Mouse (Mus musculus) stomach, embryonic 14.5 days (tissue): ENCODE data around the gene Ctnnd2. TPM values are rescaled to one million over a fixed set of nuclear protein-coding genes. Genes with fewer than 3 reads are reported as not detected.

ENCODE experiments used
- ATAC-seq: fragments of 200-750 bp; cut with Nextera tagmentation; 2 replicates; pipeline ENCODE4 v1.8.0; 2017; ENCODE audit warnings: low read depth, moderate TSS enrichment; ENCODE audit not compliant: insufficient number of reproducible peaks, insufficient read depth, low FRiP score
- H3K27ac ChIP-seq: fragments of 300-500 bp; sonication (generic); 2 replicates; pipeline ENCODE4 v1.5.1; 2014; ENCODE audit warnings: mild to moderate bottlenecking, low read length, moderate library complexity, mixed read lengths
- H3K27me3 ChIP-seq: fragments of 300-500 bp; sonication (generic); 2 replicates; pipeline ENCODE4 v1.6.1; 2014; ENCODE audit warnings: low read length, control low read depth, mixed read lengths; ENCODE audit not compliant: control insufficient read depth, insufficient read depth
- H3K36me3 ChIP-seq: fragments of 300-500 bp; sonication (generic); 2 replicates; pipeline ENCODE4 v1.6.1; 2014; ENCODE audit warnings: mild to moderate bottlenecking, control low read depth, low read length, moderate library complexity, mixed read lengths; ENCODE audit not compliant: control insufficient read depth, insufficient read depth
- H3K4me1 ChIP-seq: fragments of 300-500 bp; sonication (generic); 2 replicates; pipeline ENCODE4 v1.6.1; 2014; ENCODE audit warnings: low read length, control low read depth, mixed read lengths; ENCODE audit not compliant: control insufficient read depth, insufficient read depth
- H3K4me2 ChIP-seq: fragments of 300-500 bp; sonication (generic); replicated peaks from 2 replicates; pipeline ENCODE4 v1.6.1; 2014; ENCODE audit warnings: low read depth, low read length, control low read depth
- H3K4me3 ChIP-seq: fragments of 300-500 bp; sonication (generic); 2 replicates; pipeline ENCODE4 v1.5.1; 2014; ENCODE audit warnings: low read depth, low read length, control low read depth
- H3K9ac ChIP-seq: fragments of 300-500 bp; sonication (generic); replicated peaks from 2 replicates; pipeline ENCODE4 v1.6.1; 2014; ENCODE audit warnings: low read depth, mild to moderate bottlenecking, control low read depth, low read length, moderate library complexity, mixed read lengths
- H3K9me3 ChIP-seq: fragments of 300-500 bp; sonication (generic); 2 replicates; pipeline ENCODE4 v1.6.1; 2016; ENCODE audit warnings: low read depth, low read length, control low read depth; ENCODE audit not compliant: control insufficient read depth
- WGBS: fragments of 180-500 bp; shearing (Covaris S2); extraction: QIAGEN DNeasy Blood & Tissue Kit; methylation state at CpG from one replicate; pipeline ENCODE4 v1.1.7; 2014; 5-methylcytosine and 5-hydroxymethylcytosine counted together
- polyA plus RNA-seq: library from polyadenylated mRNA; unstranded; fragments of >200 nt; fragmentation: Nextera tagmentation; extraction: Ambion mirVana; gene quantifications from 2 replicates; pipeline ENCODE4 v1.2.1, GENCODE M21; 2014

Ctnnd2 gene
- polyA plus RNA-seq, 1 experiment from 2014 or later = 6.7 TPM

- Histone ChIP-seq H3K36me3 (no peaks in the 10 kb centered on the region), H3K4me3 (no peak overlapping the region), H3K9me3 (no peaks in the 10 kb centered on the region), H3K4me2 (no peak overlapping the region), H3K4me1 (no peaks in the 10 kb centered on the region), H3K9ac (no peak overlapping the region), H3K27ac (no peak overlapping the region), H3K27me3 (no peaks in the 10 kb centered on the region)
- 46% methylated on average over 2 of the region's 2 CpGs for WGBS
- no peak for ATAC-seq
Measured at GRCm38 (mm10) chr15:30908027-30908426, 735.6 kb downstream of the Ctnnd2 start.

- Histone ChIP-seq H3K36me3 (no peaks in the 10 kb centered on the region), H3K9ac (no peak overlapping the region), H3K9me3 (no peaks in the 10 kb centered on the region), H3K27ac (no peak overlapping the region), H3K4me3 (no peak overlapping the region), H3K27me3 (no peaks in the 10 kb centered on the region), H3K4me1 (no peaks in the 10 kb centered on the region), H3K4me2 (no peak overlapping the region)
- ATAC-seq = no peak
- WGBS = 68% methylated on average over 5 of the region's 5 CpGs
Measured at GRCm38 (mm10) chr15:30913360-30913759, 741.0 kb downstream of the Ctnnd2 start.

- Histone ChIP-seq H3K27ac (no peak overlapping the region), H3K9me3 (no peaks in the 10 kb centered on the region), H3K27me3 (no peaks in the 10 kb centered on the region), H3K9ac (no peak overlapping the region), H3K36me3 (no peaks in the 10 kb centered on the region), H3K4me2 (no peak overlapping the region), H3K4me3 (no peak overlapping the region), H3K4me1 (no peaks in the 10 kb centered on the region)
- no peak for ATAC-seq
- WGBS = 69% methylated on average over 5 of the region's 5 CpGs
Measured at GRCm38 (mm10) chr15:30925838-30926237, 753.4 kb downstream of the Ctnnd2 start.

- ATAC-seq = no peak
- WGBS = 52% methylated on average over 7 of the region's 7 CpGs
- no peak overlapping the region for H3K9ac ChIP-seq
- H3K27ac ChIP-seq = no peak overlapping the region
- H3K4me2 ChIP-seq = no peak overlapping the region
- no peaks in the 10 kb centered on the region for H3K4me1 ChIP-seq
- H3K36me3 ChIP-seq = no peaks in the 10 kb centered on the region
- no peaks in the 10 kb centered on the region for H3K27me3 ChIP-seq
- H3K4me3 ChIP-seq = no peak overlapping the region
- H3K9me3 ChIP-seq = no peaks in the 10 kb centered on the region
Measured at GRCm38 (mm10) chr15:30927632-30928031, 755.2 kb downstream of the Ctnnd2 start.

- no peak overlapping the region for H3K4me3 ChIP-seq
- 72% methylated on average over 5 of the region's 5 CpGs for WGBS
Measured at GRCm38 (mm10) chr15:30931906-30932305, 759.5 kb downstream of the Ctnnd2 start.

GRCm38 (mm10) chr15:30945863-30946262 lies 773.5 kb downstream of the Ctnnd2 start:
- Histone ChIP-seq H3K36me3 (no peaks in the 10 kb centered on the region), H3K9ac (no peak overlapping the region), H3K4me2 (no peak overlapping the region), H3K4me1 (no peaks in the 10 kb centered on the region), H3K27me3 (no peaks in the 10 kb centered on the region), H3K4me3 (no peak overlapping the region), H3K9me3 (no peaks in the 10 kb centered on the region), H3K27ac (no peak overlapping the region)
- WGBS = 35% methylated on average over 1 of the region's 1 CpGs
- ATAC-seq = no peak

More at GRCm38 (mm10) chr15:30931906-30932305, 759.5 kb downstream of the Ctnnd2 start:
- no peak overlapping the region for H3K9ac ChIP-seq
- H3K27ac ChIP-seq = no peak overlapping the region
- H3K27me3 ChIP-seq = no peaks in the 10 kb centered on the region
- no peak for ATAC-seq
- H3K9me3 ChIP-seq = no peaks in the 10 kb centered on the region
- H3K36me3 ChIP-seq = no peaks in the 10 kb centered on the region
- H3K4me1 ChIP-seq = no peaks in the 10 kb centered on the region
- no peak overlapping the region for H3K4me2 ChIP-seq

GRCm38 (mm10) chr15:30958513-30958912 lies 786.1 kb downstream of the Ctnnd2 start:
- Histone ChIP-seq H3K4me3 (no peak overlapping the region), H3K9ac (no peak overlapping the region), H3K9me3 (no peaks in the 10 kb centered on the region), H3K27ac (no peak overlapping the region), H3K4me2 (no peak overlapping the region), H3K36me3 (no peaks in the 10 kb centered on the region), H3K4me1 (no peaks in the 10 kb centered on the region), H3K27me3 (no peaks in the 10 kb centered on the region)
- ATAC-seq = no peak
- 85% methylated on average over 4 of the region's 4 CpGs for WGBS

- Histone ChIP-seq H3K9me3 (no peaks in the 10 kb centered on the region), H3K27me3 (no peaks in the 10 kb centered on the region), H3K4me3 (no peak overlapping the region), H3K4me2 (no peak overlapping the region), H3K27ac (no peak overlapping the region), H3K9ac (no peak overlapping the region), H3K4me1 (no peaks in the 10 kb centered on the region), H3K36me3 (no peaks in the 10 kb centered on the region)
- WGBS = 66% methylated on average over 8 of the region's 8 CpGs
- no peak for ATAC-seq
Measured at GRCm38 (mm10) chr15:30962421-30963160, 790.2 kb downstream of the Ctnnd2 start.

GRCm38 (mm10) chr15:30964046-30964445 lies 791.7 kb downstream of the Ctnnd2 start:
- no peak overlapping the region for H3K4me3 ChIP-seq
- ATAC-seq = no peak
- H3K4me2 ChIP-seq = no peak overlapping the region
- H3K36me3 ChIP-seq = no peaks in the 10 kb centered on the region
- no peaks in the 10 kb centered on the region for H3K27me3 ChIP-seq
- H3K27ac ChIP-seq = no peak overlapping the region
- no peak overlapping the region for H3K9ac ChIP-seq
- H3K9me3 ChIP-seq = no peaks in the 10 kb centered on the region
- 84% methylated on average over 7 of the region's 7 CpGs for WGBS
- no peaks in the 10 kb centered on the region for H3K4me1 ChIP-seq
